Mouse (Mus musculus) E14TG2a.4 (cell line): ENCODE measurements at regions not wholly inside any gene's neighbourhood (a gene's known extent, or its start where the extent isn't known, plus 50 kb on each side); places are given as distances from the start of the nearest gene placed in this dataset.

Experiments used
- H3K27me3 ChIP-seq: 2 replicates; pipeline ENCODE4 v1.6.1; 2014; ENCODE audit warnings: low read length, control low read depth; ENCODE audit not compliant: insufficient read depth
- H3K36me3 ChIP-seq: 2 replicates; pipeline ENCODE4 v1.6.1; 2014; ENCODE audit warnings: low read length, control low read depth; ENCODE audit not compliant: insufficient read depth
- H3K4me1 ChIP-seq: replicated peaks from 2 replicates; pipeline ENCODE4 v1.6.1; 2014; ENCODE audit warnings: low read depth, low read length, control low read depth
- H3K4me3 ChIP-seq: replicated peaks from 2 replicates; pipeline ENCODE4 v1.5.1; 2014; ENCODE audit warnings: mild to moderate bottlenecking, low read length
- H3K9me3 ChIP-seq: 2 replicates; pipeline ENCODE4 v1.6.1; 2014; ENCODE audit warnings: low read length, control low read depth
- CTCF ChIP-seq: conservative IDR thresholded peaks from 2 replicates; pipeline ENCODE4 v1.5.1; 2014; ENCODE audit warnings: low read length
- NANOG ChIP-seq: IDR thresholded peaks from 2 replicates; pipeline ENCODE4 v1.6.1; 2014; ENCODE audit warnings: borderline replicate concordance, low read length, mixed read lengths
- POU5F1 ChIP-seq: IDR thresholded peaks from 2 replicates; pipeline ENCODE4 v1.6.1; 2014; ENCODE audit warnings: low read length, borderline replicate concordance

DNA sequence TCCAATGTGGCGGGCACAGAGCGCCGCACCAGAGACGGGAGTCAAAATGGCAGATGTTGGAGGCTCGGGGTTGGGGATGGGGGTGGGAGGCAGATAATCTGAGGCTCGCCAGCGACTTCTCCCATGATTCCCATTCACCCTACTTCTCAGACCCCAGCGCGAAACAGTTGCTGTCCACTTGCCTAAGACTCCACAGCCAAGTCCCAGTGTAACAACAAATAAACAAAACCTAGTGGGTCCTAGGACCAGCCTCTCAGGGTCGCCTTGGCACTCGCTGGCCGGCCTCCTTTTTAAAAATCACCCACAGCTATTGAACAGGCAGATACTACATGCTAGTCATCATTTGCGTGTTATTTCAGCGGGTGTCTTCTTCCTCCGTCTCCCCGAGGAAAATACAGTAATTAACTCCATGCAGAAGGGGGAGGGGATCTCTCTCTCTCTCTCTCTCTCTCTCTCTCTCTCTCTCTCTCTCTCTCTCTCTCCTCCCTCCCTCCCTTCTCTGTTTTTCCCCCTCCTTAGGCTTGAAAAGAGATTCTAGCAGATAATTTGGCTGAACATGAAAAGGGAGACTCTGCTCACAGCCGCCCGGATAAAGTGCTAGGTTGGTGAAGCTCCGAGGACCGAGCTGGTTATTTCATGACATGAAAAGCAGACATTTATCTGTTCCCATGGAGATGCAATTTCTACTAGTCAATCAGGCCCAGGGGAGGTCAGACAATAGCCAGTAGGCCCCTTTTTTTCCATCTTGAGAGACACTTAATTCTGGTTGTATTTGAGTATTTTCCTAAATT lies 71.9 kb upstream of the Zfp217 start:
- Histone ChIP-seq H3K36me3 (no peaks in the 10 kb centered on the region), H3K27me3 (peaks cover 22% of the 10 kb centered on the region), H3K4me3 (peak overlapping the region; percentile 69), H3K9me3 (no peaks in the 10 kb centered on the region), H3K4me1 (peaks cover 53% of the 10 kb centered on the region)
- TF ChIP-seq NANOG = no peak
- TF ChIP-seq POU5F1 = no peak
- TF ChIP-seq CTCF = no peak

DNA sequence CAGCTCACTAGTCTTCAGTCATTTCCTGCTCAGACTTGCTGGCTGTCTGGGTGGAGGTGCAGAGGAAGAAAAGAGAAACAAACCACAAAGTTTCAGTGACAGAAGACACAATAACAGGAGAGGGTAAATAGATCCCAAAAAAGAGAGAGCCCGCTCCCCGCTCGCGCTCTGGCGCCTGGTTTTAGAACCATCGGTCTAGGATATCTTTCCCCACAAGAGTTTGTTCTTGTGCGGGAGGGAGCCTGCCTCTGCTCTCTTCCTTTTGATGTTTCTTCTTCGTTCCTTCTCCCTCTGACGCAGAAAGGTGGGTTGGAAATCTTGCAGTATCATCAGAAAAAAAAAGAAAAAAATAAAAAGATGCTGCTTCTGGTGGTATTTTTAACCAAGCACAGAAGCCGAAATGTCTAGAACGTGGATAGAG lies 71.3 kb upstream of the Zfp217 start:
- H3K9me3 ChIP-seq = no peaks in the 10 kb centered on the region
- H3K36me3 ChIP-seq = no peaks in the 10 kb centered on the region
- peaks cover 22% of the 10 kb centered on the region for H3K27me3 ChIP-seq
- H3K4me3 ChIP-seq = peak overlapping the region; percentile 69
- peaks cover 53% of the 10 kb centered on the region for H3K4me1 ChIP-seq
- no peak for TF ChIP-seq POU5F1
- no peak for TF ChIP-seq CTCF
- no peak for TF ChIP-seq NANOG

DNA sequence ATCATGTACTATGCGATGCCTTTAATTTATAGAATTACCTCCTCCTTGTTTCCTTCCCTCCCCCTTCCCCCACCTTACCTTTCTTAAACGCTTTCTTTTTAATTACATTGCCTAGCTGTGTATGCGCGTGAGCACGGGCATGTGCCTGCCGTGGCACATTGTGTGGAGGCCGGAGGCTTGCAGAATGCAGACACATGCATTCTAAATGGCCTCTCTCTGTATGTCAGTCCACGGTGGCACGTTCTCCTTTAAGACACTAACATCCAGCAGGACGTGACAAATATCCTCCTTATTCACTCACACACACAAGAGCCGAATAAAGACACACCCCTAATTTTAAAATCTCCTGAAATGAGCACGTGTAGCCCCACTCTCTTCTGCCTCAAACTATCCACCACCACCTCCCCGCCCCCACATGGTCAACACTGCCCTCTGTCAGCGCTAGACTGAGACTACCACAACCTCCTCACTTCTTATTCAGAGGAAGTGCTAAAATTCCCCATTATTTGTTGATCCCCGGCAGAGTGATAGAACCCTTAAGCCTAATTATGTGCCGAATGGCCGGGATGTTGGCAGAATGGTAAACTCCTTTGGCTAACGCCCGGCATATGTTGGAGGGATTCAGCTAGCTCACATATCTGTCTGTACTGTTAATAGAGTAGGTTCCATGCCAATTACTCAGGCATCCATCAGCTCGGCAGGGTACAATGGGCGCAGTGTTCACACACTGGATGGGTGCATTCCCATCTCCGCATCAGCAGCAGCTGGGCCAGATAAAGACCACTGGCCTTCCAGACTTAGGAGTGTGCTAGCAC lies 70.5 kb upstream of the Zfp217 start:
- H3K4me1 ChIP-seq = peaks cover 53% of the 10 kb centered on the region
- TF ChIP-seq NANOG (no peak), POU5F1 (no peak), CTCF (no peak)
- peak overlapping the region; percentile 35; the same call in 1 of the 2 replicates for H3K4me3 ChIP-seq
- no peaks in the 10 kb centered on the region for H3K9me3 ChIP-seq
- H3K36me3 ChIP-seq = no peaks in the 10 kb centered on the region
- peaks cover 22% of the 10 kb centered on the region for H3K27me3 ChIP-seq

DNA sequence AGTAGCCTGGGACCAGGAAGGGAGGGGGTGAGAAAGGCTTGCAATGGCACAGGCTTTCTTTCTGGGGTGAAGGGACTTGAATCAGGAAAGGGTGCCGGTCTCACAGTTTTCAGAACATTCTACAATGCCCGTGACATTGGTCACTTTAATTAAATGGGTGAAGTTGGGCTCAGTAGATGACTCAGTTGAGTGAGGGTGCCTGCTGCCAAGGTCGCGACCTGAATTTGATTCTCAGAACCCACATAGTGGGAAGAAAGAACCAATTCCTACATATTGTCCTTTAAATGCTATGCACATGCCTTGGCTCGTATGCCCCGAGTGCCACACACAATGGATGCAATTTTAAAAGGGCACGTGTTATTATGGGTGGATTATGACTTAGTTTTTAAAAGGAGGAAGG lies 68.4 kb upstream of the Zfp217 start:
- Histone ChIP-seq H3K36me3 (no peaks in the 10 kb centered on the region), H3K27me3 (peaks cover 14% of the 10 kb centered on the region), H3K9me3 (no peaks in the 10 kb centered on the region), H3K4me1 (peaks cover 47% of the 10 kb centered on the region), H3K4me3 (no peak overlapping the region)
- TF ChIP-seq CTCF (no peak), NANOG (no peak), POU5F1 (no peak)

DNA sequence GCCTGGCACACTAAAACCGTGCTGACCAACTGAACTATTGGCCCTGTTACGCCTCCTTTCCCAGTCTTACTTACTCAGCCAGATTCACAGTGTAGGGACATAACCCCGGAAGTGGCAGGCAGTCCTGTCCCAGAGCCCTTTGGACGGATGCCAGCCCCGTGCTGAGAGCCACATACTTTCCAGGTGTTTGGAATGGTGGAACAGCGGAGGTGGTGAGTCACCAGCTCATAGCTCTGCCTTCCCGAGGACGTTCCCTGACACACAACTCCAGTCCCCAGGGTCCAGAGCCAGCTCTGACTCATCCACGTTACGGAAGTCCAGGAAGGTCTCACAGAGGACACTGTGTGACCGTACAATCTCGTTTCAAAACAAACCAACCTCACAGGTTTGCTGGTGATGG lies 61.2 kb upstream of the Zfp217 start:
- peaks cover 57% of the 10 kb centered on the region for H3K4me1 ChIP-seq
- H3K27me3 ChIP-seq = no peaks in the 10 kb centered on the region
- no peaks in the 10 kb centered on the region for H3K9me3 ChIP-seq
- TF ChIP-seq NANOG = no peak
- no peak for TF ChIP-seq POU5F1
- no peak for TF ChIP-seq CTCF
- H3K4me3 ChIP-seq = 0 out of 2 replicates have a peak overlapping the region, but pooled peaks have one; percentile 10
- H3K36me3 ChIP-seq = no peaks in the 10 kb centered on the region

DNA sequence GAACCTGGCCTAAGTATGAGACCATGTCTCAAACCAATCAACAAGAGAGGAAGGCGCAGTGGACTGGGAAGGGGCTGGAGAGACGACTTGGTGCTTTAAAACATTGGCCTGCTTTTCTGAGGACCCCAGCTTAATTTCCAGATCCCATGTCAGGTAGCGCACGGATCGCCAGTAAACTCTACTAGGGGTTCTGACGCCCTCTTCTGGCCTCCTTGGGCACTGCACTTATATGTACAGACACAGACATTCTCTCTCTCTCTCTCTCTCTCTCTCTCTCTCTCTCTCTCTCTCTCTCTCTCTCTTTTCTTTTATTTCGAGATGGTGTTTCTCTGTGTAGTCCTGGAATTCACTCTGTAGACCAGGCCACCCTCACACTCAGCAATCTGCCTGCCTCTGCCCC lies 60.0 kb upstream of the Zfp217 start:
- H3K4me1 ChIP-seq = peaks cover 70% of the 10 kb centered on the region
- peak; percentile 48 for TF ChIP-seq CTCF
- TF ChIP-seq POU5F1 = no peak
- H3K27me3 ChIP-seq = no peaks in the 10 kb centered on the region
- H3K4me3 ChIP-seq = peak overlapping the region; percentile 67
- no peaks in the 10 kb centered on the region for H3K36me3 ChIP-seq
- no peaks in the 10 kb centered on the region for H3K9me3 ChIP-seq

DNA sequence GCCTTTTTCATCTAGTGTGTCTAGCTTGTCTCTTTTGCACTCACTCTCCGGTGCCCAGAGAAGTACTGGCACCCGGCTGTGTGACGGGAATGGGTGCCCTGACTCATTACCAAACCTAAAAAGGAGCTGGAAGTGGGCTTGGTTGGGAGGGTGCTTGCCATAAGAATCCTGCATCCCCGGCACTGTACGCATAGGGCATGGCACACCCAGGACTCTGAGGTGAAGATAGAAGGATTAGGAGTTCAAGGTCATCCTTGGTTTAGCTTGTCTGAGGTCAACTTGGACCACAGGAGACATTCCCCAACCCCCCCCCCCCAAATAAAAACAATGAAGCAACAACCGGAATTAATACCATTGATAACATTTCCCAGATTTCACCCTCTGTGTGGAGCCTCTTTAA lies 59.5 kb upstream of the Zfp217 start:
- peak overlapping the region; percentile 67 for H3K4me3 ChIP-seq
- no peak for TF ChIP-seq NANOG
- TF ChIP-seq POU5F1 = no peak
- no peak for TF ChIP-seq CTCF
- H3K27me3 ChIP-seq = no peaks in the 10 kb centered on the region

DNA sequence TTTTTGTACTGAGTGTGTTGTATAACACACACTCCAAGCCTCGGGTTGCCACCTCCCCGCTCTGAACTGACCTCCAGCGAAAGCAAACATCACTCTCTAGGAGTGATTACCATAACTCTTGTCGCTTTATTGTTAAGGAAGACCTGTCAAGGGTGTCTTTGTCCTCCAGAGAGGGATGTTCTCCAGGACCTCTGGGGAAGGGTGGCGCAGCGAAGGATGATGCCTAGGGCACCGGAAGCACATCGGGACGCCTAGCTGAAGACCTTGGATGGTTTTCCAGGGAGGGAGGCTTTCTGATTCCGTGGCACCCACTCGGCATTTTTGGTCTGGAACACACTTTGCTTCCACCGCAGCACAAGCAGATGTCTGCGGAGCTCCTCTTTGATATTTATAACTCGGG lies 59.0 kb upstream of the Zfp217 start:
- H3K9me3 ChIP-seq = no peaks in the 10 kb centered on the region
- peaks cover 72% of the 10 kb centered on the region for H3K4me1 ChIP-seq
- H3K36me3 ChIP-seq = no peaks in the 10 kb centered on the region
- H3K27me3 ChIP-seq = no peaks in the 10 kb centered on the region
- TF ChIP-seq CTCF = no peak
- TF ChIP-seq NANOG = peak; percentile 21; the same call in 1 of the 2 replicates
- TF ChIP-seq POU5F1 = no peak
- H3K4me3 ChIP-seq = peak overlapping the region; percentile 67

More for the DNA sequence above, 59.5 kb upstream of the Zfp217 start:
- Histone ChIP-seq H3K9me3 (no peaks in the 10 kb centered on the region), H3K36me3 (no peaks in the 10 kb centered on the region), H3K4me1 (peaks cover 70% of the 10 kb centered on the region)
